Mouse (Mus musculus) heart, adult 18-20 months (tissue): ENCODE results near the gene Pgp. TPM values are rescaled to one million over a fixed set of nuclear protein-coding genes. Genes with fewer than 3 reads are reported as not detected.

Experiments used
- DNase-seq, 2 experiments: peaks; one replicate each; pipeline ENCODE4 v3.0.0; 2021 to 2022; ENCODE audit warnings: mixed read lengths in 1 of 2
- total RNA-seq, 2 experiments: library from RNA; stranded (reverse); gene quantifications; 2 replicates each; pipeline ENCODE4 v1.2.3; 2021

The Pgp gene
- total RNA-seq, 2 experiments from 2014 or later: 40.1 to 43.5 TPM

GRCm38 (mm10) chr17:24520450-24520849 lies 50.3 kb downstream of the Pgp start:
- DNase-seq: no peak

Other genes starting within 250 kb of the Pgp start
- 1 to 10 TPM; 1.9 to 3.0 TPM for gene Tedc2, start 249.5 kb upstream of the Pgp start, total RNA-seq
- under 1 TPM; 0.62 to 0.65 TPM for gene Ccnf, start 218.9 kb upstream of the Pgp start, total RNA-seq
- under 1 TPM in 1 of 2 experiments, not detected in 1; 0.05 TPM for gene Abca17, start 119.3 kb upstream of the Pgp start, total RNA-seq
- 10 to 100 TPM; 11.1 to 13.1 TPM for gene Abca3, start 118.4 kb upstream of the Pgp start, total RNA-seq
- 10 to 100 TPM; 60.6 to 64.6 TPM for gene Rnps1, start 55.8 kb upstream of the Pgp start, total RNA-seq
- 100 to 1,000 TPM; 472 to 487 TPM for gene Eci1, start 43.8 kb upstream of the Pgp start, total RNA-seq
- gene Dnase1l2, start 27.3 kb upstream of the Pgp start, total RNA-seq: 1 to 10 TPM in 1 of 2 experiments, under 1 TPM in 1; 0.69 to 1.5 TPM
- gene E4f1, start 79 bp upstream of the Pgp start, total RNA-seq: 10 to 100 TPM in 1 of 2 experiments, 1 to 10 TPM in 1; 9.8 to 10.1 TPM
- gene Bricd5, start 3.5 kb downstream of the Pgp start, total RNA-seq: not detected
- gene Mlst8, start 8.7 kb downstream of the Pgp start, total RNA-seq: 10 to 100 TPM in 1 of 2 experiments, 1 to 10 TPM in 1; 8.1 to 10.3 TPM
- gene Caskin1, start 18.2 kb downstream of the Pgp start, total RNA-seq: under 1 TPM; 0.15 to 0.20 TPM
- 10 to 100 TPM; 35.8 to 38.5 TPM for gene Traf7, start 57.5 kb downstream of the Pgp start, total RNA-seq
- not detected for gene Rab26, start 63.8 kb downstream of the Pgp start, total RNA-seq
- gene Pkd1, start 79.4 kb downstream of the Pgp start, total RNA-seq: 10 to 100 TPM; 34.1 to 34.5 TPM
- gene Tsc2, start 162.2 kb downstream of the Pgp start, total RNA-seq: 100 to 1,000 TPM; 104 to 108 TPM
- gene Nthl1, start 162.3 kb downstream of the Pgp start, total RNA-seq: 1 to 10 TPM; 2.6 to 3.1 TPM
- 100 to 1,000 TPM in 1 of 2 experiments, 10 to 100 TPM in 1; 88.2 to 103 TPM for gene Slc9a3r2, start 179.9 kb downstream of the Pgp start, total RNA-seq
- not detected for gene Npw, start 188.1 kb downstream of the Pgp start, total RNA-seq
- 10 to 100 TPM; 16.4 to 17.2 TPM for gene Zfp598, start 199.3 kb downstream of the Pgp start, total RNA-seq
- under 1 TPM in 1 of 2 experiments, not detected in 1; 0.17 TPM for gene Syngr3, start 219.6 kb downstream of the Pgp start, total RNA-seq
- gene Gfer, start 225.8 kb downstream of the Pgp start, total RNA-seq: 10 to 100 TPM; 24.0 to 24.3 TPM
- gene Noxo1, start 225.8 kb downstream of the Pgp start, total RNA-seq: under 1 TPM; 0.77 to 0.99 TPM
- 10 to 100 TPM; 18.0 to 20.1 TPM for gene Tbl3, start 237.3 kb downstream of the Pgp start, total RNA-seq
- not detected for gene Rnf151, start 247.7 kb downstream of the Pgp start, total RNA-seq
- gene Rps2, start 247.7 kb downstream of the Pgp start, total RNA-seq: 100 to 1,000 TPM; 701 to 738 TPM